Mouse (Mus musculus): Measurements from ENCODE around the gene Pde6h. TPM values are rescaled to one million over a fixed set of nuclear protein-coding genes. Genes with fewer than 3 reads are reported as not detected.
"Not testable (repeated sequence)": the region's sequence is repeated elsewhere in the genome, so short reads cannot be mapped to it uniquely, and the experiment has no call there.

The Pde6h gene
- polyA plus RNA-seq, 1 experiment from 2014 or later: not detected

DNA sequence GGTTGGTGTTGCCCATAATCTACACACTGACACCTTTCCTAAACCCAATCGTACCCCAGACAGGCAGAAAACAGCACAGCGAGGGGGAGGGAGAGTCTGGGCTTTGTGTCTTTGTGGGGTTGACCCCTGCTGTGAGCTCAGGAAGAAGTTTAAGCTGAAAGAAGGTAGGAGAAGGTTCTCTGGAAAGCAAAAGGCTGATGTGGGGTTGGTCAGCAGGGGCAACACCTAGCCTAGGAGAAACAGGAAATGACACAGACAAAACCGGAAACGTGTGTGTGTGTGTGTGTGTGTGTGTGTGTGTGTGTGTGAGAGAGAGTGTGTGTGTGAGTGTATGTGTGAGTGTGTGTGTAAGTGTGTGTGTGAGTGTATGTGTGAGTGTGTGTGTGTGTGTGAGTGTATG, 43.8 kb downstream of the Pde6h start:
- H3K4me3 ChIP-seq (ENCODE audit: low read depth, low read length): no peak overlapping the region
- no peak for ATAC-seq (replicated peaks; ENCODE audit: low FRiP score)
- 60% methylated on average over 4 of the region's 4 CpGs for WGBS

DNA sequence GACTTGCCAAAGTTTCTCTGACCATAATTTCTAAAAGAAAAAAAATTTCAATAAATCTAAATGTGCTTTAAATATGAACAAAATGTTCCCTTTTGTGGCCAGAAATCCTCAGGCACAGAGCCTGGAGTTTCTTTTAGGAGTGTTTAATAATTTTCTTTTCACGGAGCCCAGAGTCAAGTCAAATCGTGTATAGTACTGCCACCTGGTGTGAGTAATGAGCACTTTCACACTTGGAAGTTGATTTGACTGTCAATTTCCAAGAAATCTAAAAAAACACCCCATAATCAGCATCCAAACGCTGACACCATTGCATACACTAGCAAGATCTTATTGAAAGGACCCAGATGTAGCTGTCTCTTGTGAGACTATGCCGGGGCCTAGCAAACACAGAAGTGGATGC, 45.2 kb downstream of the Pde6h start:
- H3K36me3 ChIP-seq (ENCODE audit: control insufficient read depth, insufficient read depth, low read length); H3K9me3 ChIP-seq (ENCODE audit: control insufficient read depth, low read length); H3K4me3 ChIP-seq (ENCODE audit: low read depth, low read length); ATAC-seq (replicated peaks; ENCODE audit: low FRiP score); H3K4me2 ChIP-seq (ENCODE audit: low read depth, low read length, severe bottlenecking); H3K27ac ChIP-seq (ENCODE audit: low read depth, low read length); H3K9ac ChIP-seq (ENCODE audit: low read length); DNase-seq (ENCODE audit: low spot score); H3K4me1 ChIP-seq (replicated peaks; ENCODE audit: control insufficient read depth, insufficient read depth, low read length); H3K27me3 ChIP-seq (ENCODE audit: control insufficient read depth, insufficient read depth, low read length): not testable (repeated sequence)
- 47% methylated on average over 3 of the region's 4 CpGs for WGBS

More for the DNA sequence above, 43.8 kb downstream of the Pde6h start:
- H3K4me1 ChIP-seq (replicated peaks; ENCODE audit: control insufficient read depth, insufficient read depth, low read length): no peaks in the 10 kb centered on the region
- no peak overlapping the region for H3K9ac ChIP-seq (ENCODE audit: low read length)
- no peaks in the 10 kb centered on the region for H3K27me3 ChIP-seq (ENCODE audit: control insufficient read depth, insufficient read depth, low read length)
- H3K4me2 ChIP-seq (ENCODE audit: low read depth, low read length, severe bottlenecking): no peak overlapping the region
- H3K9me3 ChIP-seq (ENCODE audit: control insufficient read depth, low read length): no peaks in the 10 kb centered on the region
- no peak for DNase-seq (ENCODE audit: low spot score)
- no peaks in the 10 kb centered on the region for H3K36me3 ChIP-seq (ENCODE audit: control insufficient read depth, insufficient read depth, low read length)
- H3K27ac ChIP-seq (ENCODE audit: low read depth, low read length): no peak overlapping the region

DNA sequence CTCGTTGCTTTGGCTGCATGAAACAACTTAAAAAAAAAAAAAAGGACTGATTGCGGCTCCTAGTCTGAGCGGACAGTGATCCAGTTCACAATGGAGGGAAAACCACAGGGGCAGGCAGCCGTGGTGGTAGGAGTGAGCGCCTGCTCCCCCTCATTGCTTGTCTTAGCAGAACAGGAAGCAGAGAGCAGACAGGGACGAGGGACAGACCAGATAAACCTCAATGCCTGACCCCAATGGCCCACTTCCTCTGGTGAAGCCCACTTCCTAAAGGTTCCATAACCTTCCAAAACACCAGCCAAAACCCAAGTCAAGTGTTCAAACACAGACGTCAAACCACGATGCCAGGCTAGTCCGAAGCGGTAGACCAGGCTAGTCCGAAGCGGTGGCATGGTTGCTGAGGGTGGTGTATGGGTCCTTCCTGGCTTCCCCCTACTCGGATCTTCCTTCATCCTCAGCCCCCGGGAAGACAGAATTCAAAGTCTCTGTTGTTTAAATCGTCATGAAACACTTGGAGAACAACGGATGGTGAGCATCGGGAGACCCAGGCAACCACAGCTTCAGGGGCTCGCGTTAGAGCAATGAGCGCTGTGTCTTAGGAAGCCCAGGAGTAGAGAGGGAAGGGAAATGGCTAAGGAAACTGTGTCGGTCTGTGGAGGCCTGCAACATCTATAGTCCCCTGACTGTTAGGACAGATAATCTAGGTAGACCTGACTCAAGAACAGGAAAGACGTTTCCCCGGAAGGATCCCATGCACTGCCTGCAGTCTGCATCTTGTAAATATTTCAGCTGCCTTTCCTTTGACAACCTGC, 55.8 kb downstream of the Pde6h start:
- Histone ChIP-seq H3K27me3 (ENCODE audit: control insufficient read depth, insufficient read depth, low read length) (no peaks in the 10 kb centered on the region), H3K4me3 (ENCODE audit: low read depth, low read length) (no peak overlapping the region), H3K9me3 (ENCODE audit: control insufficient read depth, low read length) (no peaks in the 10 kb centered on the region), H3K4me2 (ENCODE audit: low read depth, low read length, severe bottlenecking) (no peak overlapping the region), H3K4me1 (replicated peaks; ENCODE audit: control insufficient read depth, insufficient read depth, low read length) (no peaks in the 10 kb centered on the region), H3K27ac (ENCODE audit: low read depth, low read length) (no peak overlapping the region), H3K9ac (ENCODE audit: low read length) (no peak overlapping the region), H3K36me3 (ENCODE audit: control insufficient read depth, insufficient read depth, low read length) (no peaks in the 10 kb centered on the region)
- no peak for ATAC-seq (replicated peaks; ENCODE audit: low FRiP score)
- WGBS: 89% methylated on average over 23 of the region's 23 CpGs
- peak; percentile 41 for DNase-seq (ENCODE audit: low spot score)

DNA sequence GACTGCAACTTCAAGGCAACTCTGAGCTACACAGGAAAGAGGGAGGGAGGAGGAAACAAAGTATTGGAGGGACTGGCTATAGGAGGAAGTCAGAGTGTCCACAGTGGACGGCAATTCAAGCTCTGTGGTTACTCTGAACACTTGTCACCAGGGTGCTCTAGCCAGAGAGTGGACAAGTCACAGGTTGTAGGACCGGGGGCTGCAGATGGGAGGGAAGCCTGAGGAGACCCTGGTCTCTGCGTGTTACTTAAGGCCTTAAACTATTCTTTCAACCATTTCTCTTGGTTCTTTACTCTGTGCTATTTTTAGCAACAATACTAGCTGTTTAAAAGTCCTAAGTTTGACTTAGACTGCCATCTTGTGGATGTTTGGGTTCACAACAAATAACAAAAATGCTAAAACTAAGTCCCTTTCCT, 56.7 kb downstream of the Pde6h start:
- H3K4me1 ChIP-seq (replicated peaks; ENCODE audit: control insufficient read depth, insufficient read depth, low read length): no peaks in the 10 kb centered on the region; the same call in 1 of the 2 replicates
- H3K4me2 ChIP-seq (ENCODE audit: low read depth, low read length, severe bottlenecking): no peak overlapping the region
- H3K36me3 ChIP-seq (ENCODE audit: control insufficient read depth, insufficient read depth, low read length): no peaks in the 10 kb centered on the region
- DNase-seq (ENCODE audit: low spot score): peak; percentile 50
- no peaks in the 10 kb centered on the region for H3K9me3 ChIP-seq (ENCODE audit: control insufficient read depth, low read length)
- no peaks in the 10 kb centered on the region for H3K27me3 ChIP-seq (ENCODE audit: control insufficient read depth, insufficient read depth, low read length)
- no peak overlapping the region for H3K27ac ChIP-seq (ENCODE audit: low read depth, low read length)
- H3K9ac ChIP-seq (ENCODE audit: low read length): no peak overlapping the region
- 37% methylated on average over 3 of the region's 3 CpGs for WGBS
- no peak overlapping the region for H3K4me3 ChIP-seq (ENCODE audit: low read depth, low read length)
- ATAC-seq (replicated peaks; ENCODE audit: low FRiP score): no peak

DNA sequence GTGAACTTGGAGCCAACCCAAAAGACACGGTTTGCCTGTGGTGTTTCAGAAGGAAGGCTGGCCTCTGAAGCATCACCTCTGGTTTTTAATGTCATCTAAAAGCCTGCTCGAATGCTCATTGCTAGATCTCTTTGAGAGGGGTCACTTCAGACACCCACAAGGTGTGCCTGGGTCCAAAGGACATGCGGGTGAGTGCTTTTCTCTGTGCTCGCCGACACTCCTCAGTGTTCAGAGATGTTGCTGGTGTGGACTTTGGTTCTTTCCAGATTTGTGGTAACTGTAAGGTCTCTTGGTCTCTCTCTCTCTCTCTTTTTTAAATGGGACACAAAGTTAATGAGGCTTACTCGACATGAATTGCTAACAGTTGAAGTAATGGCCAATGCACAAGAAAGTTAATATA, 58.9 kb downstream of the Pde6h start:
- Histone ChIP-seq H3K4me2 (ENCODE audit: low read depth, low read length, severe bottlenecking) (no peak overlapping the region), H3K27me3 (ENCODE audit: control insufficient read depth, insufficient read depth, low read length) (no peaks in the 10 kb centered on the region), H3K27ac (ENCODE audit: low read depth, low read length) (no peak overlapping the region), H3K4me1 (replicated peaks; ENCODE audit: control insufficient read depth, insufficient read depth, low read length) (no peaks in the 10 kb centered on the region; the same call in 1 of the 2 replicates), H3K9me3 (ENCODE audit: control insufficient read depth, low read length) (no peaks in the 10 kb centered on the region), H3K36me3 (ENCODE audit: control insufficient read depth, insufficient read depth, low read length) (no peaks in the 10 kb centered on the region), H3K9ac (ENCODE audit: low read length) (no peak overlapping the region), H3K4me3 (ENCODE audit: low read depth, low read length) (no peak overlapping the region)
- ATAC-seq (replicated peaks; ENCODE audit: low FRiP score): no peak
- no peak for DNase-seq (ENCODE audit: low spot score)
- 85% methylated on average over 6 of the region's 6 CpGs for WGBS

DNA sequence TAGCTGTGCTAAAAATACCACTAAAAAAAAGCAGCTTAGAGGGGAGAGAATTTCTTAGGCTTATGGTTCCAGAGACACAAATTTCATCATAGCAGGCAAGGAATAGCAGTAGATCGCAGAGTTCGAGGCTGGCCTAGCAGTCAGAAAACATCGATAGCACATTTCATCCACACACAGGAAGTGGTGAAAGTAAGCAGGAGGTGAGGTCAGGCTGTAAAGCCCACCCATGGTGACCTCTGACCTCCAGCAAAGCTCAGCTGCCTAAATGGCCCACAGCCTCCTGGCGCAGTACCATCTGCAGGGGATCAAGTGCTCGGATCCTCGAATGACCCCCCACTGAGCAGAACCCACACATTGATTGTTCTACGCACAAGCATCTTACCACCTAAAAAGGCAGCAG, 59.6 kb downstream of the Pde6h start:
- H3K36me3 ChIP-seq (ENCODE audit: control insufficient read depth, insufficient read depth, low read length): no peaks in the 10 kb centered on the region
- H3K9ac ChIP-seq (ENCODE audit: low read length): no peak overlapping the region
- no peak overlapping the region for H3K27ac ChIP-seq (ENCODE audit: low read depth, low read length)
- H3K4me1 ChIP-seq (replicated peaks; ENCODE audit: control insufficient read depth, insufficient read depth, low read length): no peaks in the 10 kb centered on the region; the same call in 1 of the 2 replicates
- ATAC-seq (replicated peaks; ENCODE audit: low FRiP score) (no peak), DNase-seq (ENCODE audit: low spot score) (no peak)
- no peaks in the 10 kb centered on the region for H3K27me3 ChIP-seq (ENCODE audit: control insufficient read depth, insufficient read depth, low read length)
- no peaks in the 10 kb centered on the region for H3K9me3 ChIP-seq (ENCODE audit: control insufficient read depth, low read length)
- H3K4me3 ChIP-seq (ENCODE audit: low read depth, low read length): no peak overlapping the region
- no peak overlapping the region for H3K4me2 ChIP-seq (ENCODE audit: low read depth, low read length, severe bottlenecking)
- 61% methylated on average over 7 of the region's 7 CpGs for WGBS

DNA sequence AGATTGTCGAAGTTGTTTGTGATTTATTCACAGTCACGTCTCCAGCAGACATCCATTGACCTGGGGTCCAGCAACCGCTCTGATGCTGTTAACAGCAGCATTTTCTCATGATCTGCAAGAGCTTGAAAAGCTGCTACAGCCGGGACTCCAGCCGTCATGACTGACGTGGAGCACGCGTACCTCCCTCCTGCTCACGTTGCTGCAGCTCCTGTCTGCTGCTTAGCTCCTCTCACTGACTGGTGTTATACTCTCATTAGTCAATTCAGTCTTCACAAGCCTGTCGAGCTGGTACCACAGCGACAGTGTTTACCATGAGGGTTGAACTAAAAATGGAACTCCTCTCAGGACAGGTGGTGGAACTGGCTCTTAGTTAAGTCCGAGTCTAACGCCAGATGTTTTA, 62.4 kb downstream of the Pde6h start:
- DNase-seq (ENCODE audit: low spot score): no peak
- Histone ChIP-seq H3K4me2 (ENCODE audit: low read depth, low read length, severe bottlenecking) (no peak overlapping the region), H3K36me3 (ENCODE audit: control insufficient read depth, insufficient read depth, low read length) (no peaks in the 10 kb centered on the region), H3K9ac (ENCODE audit: low read length) (no peak overlapping the region), H3K4me1 (replicated peaks; ENCODE audit: control insufficient read depth, insufficient read depth, low read length) (no peaks in the 10 kb centered on the region; the same call in 1 of the 2 replicates), H3K9me3 (ENCODE audit: control insufficient read depth, low read length) (no peaks in the 10 kb centered on the region), H3K27ac (ENCODE audit: low read depth, low read length) (no peak overlapping the region), H3K4me3 (ENCODE audit: low read depth, low read length) (no peak overlapping the region), H3K27me3 (ENCODE audit: control insufficient read depth, insufficient read depth, low read length) (no peaks in the 10 kb centered on the region)
- no peak for ATAC-seq (replicated peaks; ENCODE audit: low FRiP score)
- 82% methylated on average over 13 of the region's 13 CpGs for WGBS

DNA sequence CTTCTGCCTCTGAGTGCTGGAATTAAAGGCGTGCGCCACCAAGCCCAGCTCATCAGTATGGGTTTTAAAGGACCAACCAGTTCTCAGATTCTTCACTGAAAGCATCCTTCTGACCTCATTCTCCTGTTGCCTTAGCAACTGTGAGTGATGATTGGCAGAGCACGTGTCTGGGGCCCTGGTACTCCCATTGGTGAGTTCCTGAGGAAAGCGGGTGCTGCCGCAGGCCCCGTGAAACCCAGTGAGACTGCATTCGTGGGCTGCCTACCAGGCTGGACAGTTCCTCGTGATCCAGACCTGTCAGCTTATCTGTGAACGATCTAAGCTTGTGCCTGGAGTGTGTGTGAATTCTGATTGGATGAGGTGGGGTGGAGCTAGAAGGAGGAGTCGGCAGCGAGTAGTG, 63.1 kb downstream of the Pde6h start:
- DNase-seq (ENCODE audit: low spot score) (no peak), ATAC-seq (replicated peaks; ENCODE audit: low FRiP score) (no peak)
- 71% methylated on average over 11 of the region's 11 CpGs for WGBS
- H3K4me2 ChIP-seq (ENCODE audit: low read depth, low read length, severe bottlenecking): no peak overlapping the region
- H3K27me3 ChIP-seq (ENCODE audit: control insufficient read depth, insufficient read depth, low read length): no peaks in the 10 kb centered on the region
- no peak overlapping the region for H3K9ac ChIP-seq (ENCODE audit: low read length)
- H3K4me3 ChIP-seq (ENCODE audit: low read depth, low read length): no peak overlapping the region
- H3K36me3 ChIP-seq (ENCODE audit: control insufficient read depth, insufficient read depth, low read length): no peaks in the 10 kb centered on the region
- H3K27ac ChIP-seq (ENCODE audit: low read depth, low read length): no peak overlapping the region
- no peaks in the 10 kb centered on the region for H3K9me3 ChIP-seq (ENCODE audit: control insufficient read depth, low read length)
- no peaks in the 10 kb centered on the region; the same call in 1 of the 2 replicates for H3K4me1 ChIP-seq (replicated peaks; ENCODE audit: control insufficient read depth, insufficient read depth, low read length)

DNA sequence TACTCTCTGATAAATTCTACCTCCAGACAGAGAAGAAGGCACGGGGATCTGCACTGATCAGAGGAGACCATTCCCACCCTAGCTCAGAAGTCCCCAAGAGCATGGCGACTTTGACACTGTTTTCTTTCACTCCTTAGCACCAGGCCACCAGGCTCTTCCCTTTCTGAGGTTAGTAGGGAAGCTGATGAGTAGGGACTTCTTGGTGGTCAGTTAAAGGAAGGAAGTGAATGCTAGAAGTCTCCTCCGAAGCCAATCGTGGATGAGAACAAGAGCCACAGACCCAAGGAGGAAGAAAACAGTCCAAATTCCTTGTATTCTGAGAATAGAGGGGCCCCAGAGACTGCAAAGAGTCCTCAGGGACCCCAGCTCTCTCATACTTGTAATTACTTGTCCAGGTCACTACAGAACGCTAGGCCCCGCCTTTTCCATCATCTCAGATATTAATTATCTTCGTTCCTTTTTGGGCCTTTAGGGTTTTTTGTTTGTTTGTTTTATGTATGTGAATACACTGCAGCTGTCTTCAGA, 65.0 kb downstream of the Pde6h start:
- no peak overlapping the region for H3K9ac ChIP-seq (ENCODE audit: low read length)
- WGBS: 89% methylated on average over 7 of the region's 7 CpGs
- H3K4me3 ChIP-seq (ENCODE audit: low read depth, low read length): no peak overlapping the region
- no peaks in the 10 kb centered on the region for H3K9me3 ChIP-seq (ENCODE audit: control insufficient read depth, low read length)
- H3K36me3 ChIP-seq (ENCODE audit: control insufficient read depth, insufficient read depth, low read length): no peaks in the 10 kb centered on the region
- no peak overlapping the region for H3K4me2 ChIP-seq (ENCODE audit: low read depth, low read length, severe bottlenecking)
- no peak for DNase-seq (ENCODE audit: low spot score)
- no peaks in the 10 kb centered on the region; the same call in 1 of the 2 replicates for H3K4me1 ChIP-seq (replicated peaks; ENCODE audit: control insufficient read depth, insufficient read depth, low read length)
- ATAC-seq (replicated peaks; ENCODE audit: low FRiP score): no peak
- H3K27me3 ChIP-seq (ENCODE audit: control insufficient read depth, insufficient read depth, low read length): no peaks in the 10 kb centered on the region
- H3K27ac ChIP-seq (ENCODE audit: low read depth, low read length): no peak overlapping the region
